Mouse (Mus musculus) embryo, embryonic 10.5 days (tissue): ENCODE results near the gene Zer1.

ENCODE experiments used
- DNase-seq: peaks from one replicate; pipeline ENCODE4 v3.0.0-alpha.2; 2015; ENCODE audit warnings: low spot score

The Zer1 gene

DNA sequence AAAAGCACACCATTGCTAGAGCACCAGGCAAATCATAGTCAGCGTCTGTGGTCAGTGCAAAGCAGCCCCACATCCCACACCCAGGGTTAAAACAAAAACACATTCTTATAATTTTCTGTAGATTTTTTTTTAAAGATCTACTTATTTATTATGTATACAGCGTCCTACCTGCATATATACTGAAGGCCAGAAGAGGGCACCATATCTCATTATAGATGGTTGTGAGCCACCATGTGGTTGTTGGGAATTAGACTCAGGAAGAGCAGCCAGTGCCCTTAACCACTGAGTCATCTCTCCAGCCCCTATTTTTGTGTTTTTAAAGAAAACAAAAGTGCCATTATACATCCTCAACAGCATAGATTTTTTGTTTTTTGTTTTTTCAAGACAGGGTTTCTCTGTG, 4.4 kb upstream of the Zer1 start:
- DNase-seq: peak; percentile 72

DNA sequence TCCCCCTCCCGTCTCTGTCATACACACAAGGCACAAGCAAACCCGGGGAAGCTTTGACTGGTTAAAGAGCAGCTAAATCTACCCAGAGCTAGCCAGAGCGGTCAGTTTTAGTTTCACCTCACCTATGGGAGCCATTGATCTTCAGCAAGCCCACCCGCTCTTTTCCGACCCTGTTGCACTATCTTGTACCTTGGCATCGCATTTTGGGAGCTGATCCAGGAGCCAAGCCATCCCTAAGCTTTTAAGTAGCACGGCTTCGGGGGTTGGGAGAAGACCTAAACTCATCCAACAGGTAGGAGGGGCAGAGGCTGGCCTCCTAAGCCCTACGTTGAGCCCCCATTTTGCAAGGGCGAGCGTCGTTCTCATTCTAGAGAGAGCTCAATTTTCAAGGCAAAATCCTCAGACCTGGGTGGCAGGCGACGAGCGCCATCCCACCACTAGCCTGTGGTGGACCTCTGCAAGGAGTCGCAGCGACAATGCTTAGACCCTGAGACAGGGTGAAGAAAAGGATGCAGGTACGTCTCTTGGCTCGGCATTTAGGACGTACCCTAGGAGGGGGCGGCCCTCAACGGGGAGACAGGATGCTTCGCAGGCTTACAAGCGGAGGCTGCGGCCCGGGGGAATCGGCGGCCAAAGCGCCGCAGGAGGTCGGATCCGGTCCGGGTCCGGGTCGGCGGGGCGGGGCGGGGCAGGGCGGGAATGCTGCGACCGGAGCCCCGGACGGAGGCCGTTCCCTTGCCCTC, 485 bp downstream of the Zer1 start:
- DNase-seq: peak; percentile 3

DNA sequence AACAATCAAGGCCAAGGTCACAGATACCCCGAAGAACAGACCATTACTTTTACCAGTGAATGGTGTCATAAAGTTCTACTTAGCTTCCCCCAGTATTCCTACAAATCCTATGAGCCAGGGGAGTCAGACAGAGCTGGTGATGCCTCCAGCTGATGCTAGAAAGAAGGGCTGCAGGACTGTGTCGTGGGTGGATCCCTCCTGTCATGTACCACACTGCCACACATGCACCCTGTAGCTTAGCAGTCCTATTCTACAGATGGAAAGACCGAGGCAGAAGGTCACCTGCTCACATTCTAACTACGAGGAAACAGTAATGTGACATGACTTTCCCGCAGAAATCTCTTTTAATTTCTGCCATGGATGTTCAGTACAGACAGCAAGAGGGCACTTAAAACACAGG, 1.6 kb downstream of the Zer1 start:
- DNase-seq: no peak

DNA sequence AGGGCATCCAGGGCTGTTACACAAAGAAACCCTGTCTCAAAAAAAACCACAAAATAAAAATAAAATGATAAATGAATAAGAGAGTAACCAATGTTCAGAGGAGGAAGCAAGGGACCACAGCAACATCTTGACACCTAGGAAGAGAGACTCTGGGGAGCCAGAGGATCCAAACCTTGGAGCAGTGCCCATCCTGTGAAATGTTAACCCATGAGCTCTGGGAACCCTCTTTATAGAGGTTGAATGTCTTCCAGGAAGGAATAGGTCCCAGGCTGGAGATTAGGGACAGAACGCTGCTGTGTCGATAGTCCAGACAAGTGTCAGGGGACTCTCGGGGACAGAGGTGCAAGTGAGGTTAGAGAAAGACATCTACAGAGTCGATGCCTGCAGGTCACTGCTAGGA, 4.1 kb downstream of the Zer1 start:
- DNase-seq: no peak

DNA sequence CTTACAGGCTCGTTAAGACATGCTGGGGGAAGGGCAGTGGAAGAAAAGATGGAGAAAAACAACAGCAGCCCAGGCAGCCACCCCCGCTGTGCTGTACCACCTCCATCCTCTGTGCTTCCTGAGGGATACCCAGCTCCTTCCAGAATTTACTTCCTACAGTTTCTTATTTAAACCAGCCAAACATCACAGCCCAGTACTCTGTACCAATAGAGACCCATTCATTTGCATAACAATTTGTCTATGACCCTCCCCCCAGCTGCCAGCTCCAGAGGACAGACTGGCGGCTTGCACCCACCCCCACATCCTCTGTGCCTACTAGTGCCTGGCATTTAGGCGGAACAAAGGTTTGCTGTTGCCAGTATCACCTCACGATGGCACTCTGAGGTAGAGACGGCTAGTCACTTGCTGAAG, 4.7 kb downstream of the Zer1 start:
- DNase-seq: no peak

DNA sequence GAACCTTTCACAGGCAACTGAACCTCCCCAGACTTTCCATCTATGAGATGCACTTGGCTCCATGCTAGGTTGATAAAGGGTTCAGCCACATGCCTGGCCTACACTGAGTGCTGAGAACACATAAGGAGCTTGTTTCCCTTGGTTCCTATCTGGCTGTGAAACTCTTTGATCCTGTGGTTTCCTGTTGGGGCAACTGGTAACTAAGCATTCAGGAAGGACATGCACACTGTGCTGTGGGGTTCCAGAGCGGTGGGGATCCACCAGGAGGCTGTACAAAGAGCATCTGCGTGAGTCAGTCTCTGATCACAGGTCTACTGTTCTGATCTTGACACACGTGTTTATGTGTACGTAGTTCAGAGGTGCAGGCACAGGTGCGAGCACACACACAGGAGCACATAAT, 11.8 kb downstream of the Zer1 start:
- DNase-seq: no peak

DNA sequence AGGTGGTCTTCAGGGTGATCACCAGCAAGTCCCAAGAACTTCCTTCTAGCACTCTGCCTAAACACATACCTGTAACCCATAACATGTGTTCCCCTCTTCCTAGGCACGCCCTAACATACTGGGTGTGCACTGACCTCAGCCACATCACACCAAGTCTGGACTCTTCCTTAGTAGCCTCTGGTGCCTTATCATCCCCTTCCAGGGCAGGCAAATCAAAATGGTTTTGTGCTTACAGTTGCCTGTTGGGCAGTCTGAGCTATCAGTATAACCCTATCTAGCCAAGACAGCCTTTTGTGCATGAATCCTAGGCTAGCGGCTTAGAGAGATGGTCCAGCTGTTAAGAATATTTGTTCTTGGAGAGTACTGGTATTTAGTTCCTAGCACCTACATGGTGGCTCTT, 12.9 kb downstream of the Zer1 start:
- DNase-seq: no peak

DNA sequence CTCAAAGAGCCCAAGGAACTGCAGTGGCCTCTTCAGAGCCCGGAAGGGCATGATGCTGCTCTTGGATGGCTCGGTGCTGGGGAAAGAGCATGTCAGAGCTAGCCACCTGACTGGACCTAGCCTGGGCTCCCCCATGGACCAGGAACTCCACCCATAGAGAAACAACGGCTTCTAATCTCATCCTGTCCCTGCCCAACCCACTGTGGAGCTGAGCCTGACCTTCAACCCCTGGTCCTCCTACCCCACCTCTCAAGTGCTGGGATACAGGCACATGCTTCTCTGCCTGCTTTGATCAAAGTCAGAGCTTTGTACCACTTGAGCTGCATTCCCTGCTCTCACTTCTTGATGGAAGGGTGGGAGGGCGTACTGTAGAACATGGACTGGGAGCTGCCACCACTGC, 16.1 kb downstream of the Zer1 start:
- DNase-seq: no peak

DNA sequence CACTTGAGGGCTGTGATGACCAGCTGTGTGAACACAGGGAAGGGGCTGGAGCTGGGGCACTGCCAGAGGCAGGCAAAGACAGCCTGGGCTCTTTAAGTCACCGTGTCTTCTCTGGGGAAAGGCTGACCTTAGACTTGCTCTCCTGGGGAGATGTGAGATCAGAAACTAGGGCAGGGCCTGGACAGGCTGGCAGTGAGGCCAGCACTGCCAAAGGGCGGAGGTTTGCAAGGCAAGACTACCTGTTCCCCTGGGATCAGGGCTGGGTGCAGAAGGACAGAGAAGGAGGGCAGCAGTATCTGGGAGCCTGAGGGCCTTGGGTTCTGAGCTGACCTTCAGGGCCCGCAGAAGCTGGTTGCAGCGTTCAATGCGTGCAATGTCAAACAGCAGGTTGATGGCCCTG, 16.7 kb downstream of the Zer1 start:
- no peak for DNase-seq

DNA sequence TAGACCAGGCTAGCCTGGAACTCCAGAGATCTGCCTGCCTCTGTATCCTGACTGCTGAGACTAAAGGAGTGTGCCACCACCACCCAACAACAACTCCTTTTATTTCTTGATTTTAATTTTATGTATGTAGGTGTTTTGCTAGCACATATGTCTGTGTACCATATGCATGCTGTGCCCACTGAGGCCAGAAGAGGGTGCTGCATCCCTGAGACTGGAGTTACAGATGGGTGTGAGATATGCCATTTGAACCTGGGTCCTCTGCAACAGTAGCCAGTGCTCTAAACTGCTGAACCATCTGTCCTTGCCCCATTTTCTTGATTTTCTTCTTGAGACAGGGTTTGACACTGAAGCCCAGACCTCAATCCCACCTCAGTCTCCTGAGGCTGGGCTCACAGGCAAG, 18.0 kb downstream of the Zer1 start:
- peak; percentile 75 for DNase-seq

DNA sequence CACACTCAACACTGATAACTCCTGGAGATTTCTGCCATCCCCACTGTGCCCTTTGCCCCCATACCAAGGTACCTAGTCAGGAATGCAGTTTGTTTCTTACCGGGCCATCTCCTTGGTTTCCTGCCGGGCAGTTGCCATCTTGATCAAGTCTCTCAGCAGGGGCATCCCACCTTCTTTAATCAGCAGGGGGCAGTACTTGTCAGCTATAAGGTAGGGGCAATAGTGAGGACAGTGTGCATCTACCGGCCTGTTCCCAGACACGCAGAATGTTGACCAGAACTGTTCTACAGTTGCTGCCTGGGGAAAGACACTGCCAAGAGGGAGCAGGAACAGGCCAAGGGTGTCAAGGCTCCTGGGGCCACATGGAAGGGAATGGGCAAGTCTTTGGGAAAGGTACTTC, 24.2 kb downstream of the Zer1 start:
- DNase-seq: no peak

DNA sequence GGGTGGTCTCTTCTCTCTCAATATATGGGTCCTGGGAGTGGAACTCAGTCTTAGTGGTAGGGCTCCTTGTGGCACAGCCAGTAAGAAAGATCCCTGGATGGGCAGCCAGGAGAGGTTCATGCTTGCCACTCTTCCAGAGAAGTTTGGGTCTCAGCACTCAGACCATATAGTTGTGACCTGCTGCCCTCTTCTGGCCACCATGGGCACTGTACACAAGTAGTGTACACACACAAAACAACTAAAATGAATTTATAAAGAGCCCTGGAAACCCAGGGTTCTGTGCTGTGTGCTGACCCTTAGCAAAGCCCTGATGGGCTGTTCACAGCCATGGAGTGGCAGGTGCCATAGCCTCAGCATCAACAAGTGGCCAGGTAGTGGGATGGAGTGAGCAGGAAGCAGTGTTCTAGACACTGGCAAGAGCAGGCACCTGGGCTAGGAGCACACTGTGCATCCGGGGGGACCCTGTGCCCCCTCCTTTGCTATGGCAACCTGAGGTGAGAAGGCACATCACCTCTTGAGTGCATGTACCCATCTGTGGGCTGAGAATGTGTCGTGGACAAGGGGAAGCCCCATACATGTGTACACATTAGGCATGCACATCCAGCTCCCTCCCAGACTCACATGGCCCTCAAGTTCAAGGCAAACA, 28.4 kb downstream of the Zer1 start:
- DNase-seq: peak; percentile 74

DNA sequence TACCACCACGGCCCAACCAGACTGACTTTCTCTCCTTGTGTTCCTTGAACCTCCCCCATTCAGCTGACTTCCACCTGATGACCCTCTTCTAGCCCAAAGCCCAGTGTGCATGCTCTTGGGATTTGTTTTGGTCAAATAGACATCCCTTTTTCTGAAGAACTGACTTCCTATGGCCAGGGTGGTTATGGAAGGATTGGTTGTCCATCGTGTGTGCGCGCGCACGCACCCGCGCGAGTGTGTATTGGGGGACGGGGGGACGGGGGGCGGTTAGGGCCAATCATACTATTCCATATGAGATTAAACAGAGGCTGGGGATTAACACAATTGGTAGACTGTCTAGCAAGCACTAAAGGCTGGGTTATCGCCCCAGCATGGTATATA, 30.2 kb downstream of the Zer1 start:
- DNase-seq: peak; percentile 48

DNA sequence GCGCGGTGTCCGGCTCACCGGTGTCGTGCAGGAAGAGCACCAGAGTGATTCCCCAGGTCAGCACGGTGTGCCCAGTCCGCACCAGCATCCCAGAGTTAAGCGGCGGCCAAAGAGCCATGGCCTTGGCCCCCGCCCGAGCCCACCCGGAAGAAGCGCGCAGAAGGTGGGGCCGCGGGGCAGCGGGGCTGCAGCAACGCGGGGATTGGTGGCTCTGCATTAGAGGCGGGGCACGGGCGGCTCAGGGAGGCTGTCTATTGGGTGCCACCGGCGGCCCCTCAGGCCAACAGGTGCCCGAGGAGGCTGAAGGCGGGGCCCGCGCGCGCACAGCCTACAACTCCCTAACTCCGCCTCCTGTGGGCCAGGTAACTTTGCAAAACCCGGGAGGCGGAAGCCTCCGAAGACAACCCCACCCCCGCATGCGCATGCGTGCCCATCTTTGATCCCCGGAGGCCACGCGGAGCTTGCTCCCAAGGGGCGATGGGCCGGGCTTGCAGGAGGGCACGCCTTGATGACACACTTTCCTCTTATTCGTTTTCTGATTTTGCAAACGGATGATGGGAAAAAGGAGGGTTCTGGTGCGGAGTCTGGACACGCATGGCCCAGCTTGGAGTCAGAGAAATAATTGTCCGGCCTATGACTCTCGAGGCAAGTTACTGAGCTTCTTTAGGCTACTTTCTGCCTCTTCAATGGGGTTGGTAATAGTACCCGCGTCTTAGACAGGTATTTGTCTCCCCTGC, 30.7 kb downstream of the Zer1 start, which contains the start of gene Zdhhc12:
Gene Zdhhc12, minus strand, starts transcription at position 178 of the 737 bp plus-strand sequence.
- DNase-seq: peak; percentile 97

DNA sequence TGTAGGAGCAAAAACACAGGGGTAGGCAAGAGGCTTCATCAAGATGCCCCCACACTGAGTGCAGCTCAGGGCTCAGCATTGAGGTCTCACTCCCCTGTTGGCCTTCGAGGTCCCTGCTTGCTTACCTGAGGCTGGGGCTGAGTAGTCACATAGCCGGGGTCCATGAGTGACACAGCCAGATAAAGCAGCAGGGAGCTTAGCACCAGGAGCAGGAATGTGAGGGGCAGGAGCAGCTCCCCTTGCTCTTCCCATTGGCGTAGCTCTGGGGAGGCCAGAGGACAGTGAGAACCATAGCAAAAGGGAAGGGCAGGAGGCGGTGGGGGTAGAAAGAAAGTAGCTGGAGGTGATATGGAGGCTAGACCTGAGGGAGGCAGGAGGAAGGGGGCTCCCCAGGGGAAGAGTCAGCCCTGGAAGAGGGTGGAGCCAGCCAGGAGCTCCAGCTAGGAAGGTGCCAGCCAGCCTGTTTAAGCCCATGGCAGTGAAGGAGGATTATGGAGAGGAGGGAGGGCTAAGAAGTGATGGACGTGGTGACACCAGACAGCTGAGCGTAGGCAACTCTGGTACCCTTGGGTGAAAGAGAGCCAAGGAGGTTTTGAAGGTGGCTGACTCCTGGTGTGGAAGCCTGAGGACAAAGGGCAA, 32.0 kb downstream of the Zer1 start:
- no peak for DNase-seq

DNA sequence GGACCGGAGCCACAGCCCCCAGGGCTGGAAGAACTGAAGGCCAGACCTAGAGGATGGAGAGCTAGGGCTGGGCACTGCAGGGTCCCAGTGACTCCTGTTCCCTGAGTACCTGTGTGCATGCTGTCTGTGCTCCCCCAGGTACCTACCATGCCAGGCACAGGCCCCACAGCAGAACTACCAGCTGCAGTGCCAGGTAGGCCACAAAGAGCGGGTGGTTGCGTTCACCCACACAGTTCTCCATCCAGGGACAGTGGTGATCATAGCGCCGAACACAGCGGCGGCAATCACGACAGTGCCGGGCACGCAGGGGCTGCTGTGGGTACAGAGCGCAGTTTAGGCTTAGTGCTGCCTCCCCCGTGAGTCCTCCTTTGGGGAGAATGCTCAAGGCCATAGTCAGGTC, 32.9 kb downstream of the Zer1 start:
- DNase-seq: no peak

DNA sequence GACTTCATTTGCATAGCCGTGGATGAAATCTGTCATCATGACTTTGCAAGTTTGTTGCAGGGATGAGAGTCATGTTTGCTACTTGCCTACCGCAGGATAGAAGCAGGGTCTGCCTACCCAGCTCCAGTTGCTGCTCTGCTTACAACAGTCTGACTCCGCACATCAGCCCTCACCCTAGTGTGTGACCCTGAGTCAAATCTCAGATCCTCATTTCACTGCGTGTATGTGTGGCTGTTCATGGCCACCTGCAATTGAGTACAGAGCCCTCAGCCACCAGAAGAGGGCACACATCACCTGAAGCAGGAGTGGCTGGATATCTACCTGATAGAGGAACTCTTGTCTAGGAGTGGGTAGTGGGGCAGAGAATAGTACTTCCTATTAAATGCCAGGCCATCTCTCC, 37.1 kb downstream of the Zer1 start:
- DNase-seq: no peak

DNA sequence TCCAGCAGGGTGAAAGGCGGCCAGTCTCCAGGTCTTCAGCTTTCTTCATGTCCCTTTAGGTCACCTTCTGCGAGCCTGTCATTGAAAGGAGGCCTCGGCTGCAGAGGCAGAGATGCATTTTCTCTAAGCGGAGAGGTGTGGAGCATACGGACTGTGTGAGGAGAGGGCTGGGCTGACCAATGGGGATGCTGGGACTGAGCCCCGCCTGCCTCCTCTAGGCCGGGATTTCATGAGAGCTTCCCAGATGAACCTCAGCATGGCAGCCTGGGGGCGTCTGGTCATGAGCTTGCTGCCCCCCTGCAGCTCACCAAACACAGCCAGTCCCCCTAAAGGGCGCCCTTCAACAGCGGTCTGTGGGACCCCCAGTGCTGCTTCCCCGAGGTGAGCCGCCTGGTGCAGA, 39.8 kb downstream of the Zer1 start:
- peak; percentile 58 for DNase-seq

DNA sequence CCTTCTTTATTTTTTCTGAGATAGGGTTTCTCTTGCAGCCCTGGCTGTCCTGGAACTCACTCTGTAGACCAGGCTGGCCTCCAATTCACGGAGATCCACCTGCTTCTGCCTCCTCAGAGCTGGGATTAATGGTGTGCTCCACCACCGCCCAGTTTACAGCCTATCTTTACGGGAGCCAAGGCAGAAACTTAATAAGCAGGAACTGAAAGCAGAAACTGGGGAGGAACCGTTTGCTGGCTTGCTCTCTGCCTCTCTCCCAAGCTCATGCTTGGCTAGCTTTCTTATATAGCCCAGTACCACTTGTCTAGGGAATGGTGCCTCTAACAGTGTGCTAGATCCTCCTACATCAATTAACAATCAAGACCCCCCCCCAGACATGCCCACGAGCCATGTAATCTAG, 40.3 kb downstream of the Zer1 start:
- no peak for DNase-seq

DNA sequence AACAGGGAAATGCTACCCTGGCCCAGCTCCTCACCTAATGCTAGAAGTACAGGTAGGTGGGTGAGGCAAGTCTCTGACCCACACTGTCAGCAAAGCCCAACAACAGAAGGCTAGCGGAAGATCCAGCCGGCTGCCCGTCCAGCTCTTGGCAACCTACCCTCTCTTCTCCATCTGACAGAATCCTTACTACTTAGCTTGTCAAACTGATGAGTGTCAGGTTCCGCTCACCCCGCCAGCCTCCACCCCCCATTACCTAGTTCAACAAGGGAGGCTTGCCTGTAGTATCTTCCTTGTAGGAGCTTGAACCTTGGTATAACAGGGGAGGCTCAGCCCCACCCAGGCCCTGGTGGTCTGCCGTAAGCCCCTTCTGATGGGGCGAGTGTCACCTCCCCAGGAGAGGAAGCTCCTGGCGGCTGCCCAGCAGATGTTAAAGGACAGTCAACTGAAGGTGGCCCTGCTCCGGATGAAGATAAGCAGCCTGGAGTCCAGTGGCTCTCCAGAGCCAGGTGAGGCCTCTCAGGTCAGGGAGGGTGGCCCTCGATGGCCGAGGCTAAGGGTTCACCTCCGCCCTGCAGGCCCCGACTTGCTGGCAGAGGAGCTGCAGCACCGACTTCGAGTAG, 44.1 kb downstream of the Zer1 start:
- DNase-seq: no peak

DNA sequence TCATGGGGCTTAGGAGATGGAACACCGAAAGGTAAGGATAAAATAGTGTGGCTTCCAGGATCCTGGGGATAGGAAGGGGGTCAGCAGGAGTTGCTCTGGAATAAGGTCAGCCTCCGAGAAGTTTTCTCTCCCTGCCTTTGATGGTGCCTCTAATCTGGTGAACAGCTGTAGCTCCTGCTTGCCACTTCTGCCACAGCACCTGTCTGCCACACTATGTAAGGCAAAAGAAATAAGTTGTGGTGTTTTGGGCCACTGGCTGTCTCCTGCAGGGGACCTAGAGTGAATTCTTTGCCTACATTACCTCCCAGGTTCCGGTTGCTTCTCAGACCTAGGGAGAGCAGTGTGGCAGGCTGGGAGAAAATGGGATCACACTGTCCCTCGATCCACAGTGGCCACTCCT, 45.6 kb downstream of the Zer1 start:
- DNase-seq: no peak

DNA sequence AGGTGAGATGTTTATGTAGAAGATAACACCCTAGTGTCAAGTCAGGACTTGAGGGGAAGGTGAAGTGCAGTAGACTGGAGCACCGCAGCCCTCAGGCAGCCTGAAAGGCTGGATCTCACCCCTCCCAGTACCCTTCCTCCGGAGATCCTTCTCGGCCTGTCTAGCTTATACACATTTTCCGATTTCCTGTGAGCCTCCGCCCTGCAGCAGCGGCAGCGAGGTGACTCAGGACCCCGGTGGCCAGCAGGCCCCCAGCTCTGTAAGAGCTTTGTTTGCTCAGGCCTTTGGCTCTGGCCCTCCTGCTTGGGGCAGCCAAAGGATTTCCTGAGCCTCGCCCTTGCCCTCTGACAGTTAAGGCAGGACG, 46.1 kb downstream of the Zer1 start:
- no peak for DNase-seq
